Mouse (Mus musculus): ENCODE results near the gene Lag3.
A peak's percentile ranks its signal among the peaks of the same experiment; 100 is the strongest.
"Not testable (repeated sequence)": the region's sequence is repeated elsewhere in the genome, so short reads cannot be mapped to it uniquely, and the experiment has no call there.

Lag3 gene

DNA sequence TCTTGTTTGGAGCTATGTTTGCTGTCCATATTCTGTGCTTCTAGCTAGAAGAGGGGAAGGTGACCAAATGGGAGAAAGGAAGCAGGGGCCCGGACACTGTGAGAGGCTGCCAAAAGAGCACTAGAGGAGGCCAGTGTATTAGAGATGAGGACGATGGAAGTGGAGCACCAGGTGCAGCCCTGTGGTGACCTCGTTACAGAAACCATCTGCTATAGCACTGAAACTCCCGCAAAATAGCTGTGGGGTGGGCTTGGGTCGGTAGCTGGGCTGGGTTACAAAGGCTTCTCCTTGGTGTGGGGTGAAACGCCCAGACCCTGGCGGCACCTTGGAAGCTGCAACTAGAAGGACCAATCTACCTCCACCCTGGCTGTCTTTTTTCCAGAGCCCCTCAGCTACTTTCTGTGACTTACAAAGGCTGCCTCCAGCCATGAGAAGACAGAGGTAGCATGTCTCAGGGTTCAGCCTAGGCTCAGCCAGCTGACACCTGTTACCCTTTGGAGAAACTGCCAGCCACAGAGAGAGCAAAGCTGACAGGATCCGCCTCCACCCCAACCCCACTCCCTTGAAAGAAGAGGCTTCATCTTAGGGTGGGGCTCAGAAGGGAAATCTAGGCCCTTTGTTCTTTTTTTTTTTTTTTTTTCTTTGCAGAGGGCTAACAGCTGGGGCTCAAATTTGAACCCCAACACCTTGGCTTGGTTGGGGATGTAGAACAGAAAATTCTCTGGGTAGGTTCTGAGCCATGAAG lies 11.3 kb downstream of the Lag3 start:
- DNase-seq: peak; percentile 83 to 94

DNA sequence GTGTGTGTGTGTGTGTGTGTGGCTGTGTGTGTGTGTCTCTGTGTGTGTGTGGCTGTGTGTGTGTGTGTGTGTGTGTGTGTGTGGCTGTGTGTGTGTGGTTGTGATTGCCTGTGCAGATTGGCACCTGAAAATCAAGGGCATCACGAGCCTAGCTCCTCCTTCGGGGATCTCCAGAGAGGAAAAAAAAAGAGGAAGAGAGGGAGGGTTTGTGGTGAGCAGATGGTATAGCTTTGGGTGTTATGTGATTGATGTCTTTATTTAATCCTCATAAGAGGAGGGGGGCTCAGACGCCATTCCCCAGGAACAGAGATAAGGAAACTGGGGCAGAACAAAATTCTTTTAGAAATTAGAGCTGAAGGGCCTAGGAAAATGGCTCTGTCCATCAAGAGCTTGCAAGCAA lies 13.1 kb downstream of the Lag3 start:
- DNase-seq: peak in 1 of 2 experiments; percentile 61

DNA sequence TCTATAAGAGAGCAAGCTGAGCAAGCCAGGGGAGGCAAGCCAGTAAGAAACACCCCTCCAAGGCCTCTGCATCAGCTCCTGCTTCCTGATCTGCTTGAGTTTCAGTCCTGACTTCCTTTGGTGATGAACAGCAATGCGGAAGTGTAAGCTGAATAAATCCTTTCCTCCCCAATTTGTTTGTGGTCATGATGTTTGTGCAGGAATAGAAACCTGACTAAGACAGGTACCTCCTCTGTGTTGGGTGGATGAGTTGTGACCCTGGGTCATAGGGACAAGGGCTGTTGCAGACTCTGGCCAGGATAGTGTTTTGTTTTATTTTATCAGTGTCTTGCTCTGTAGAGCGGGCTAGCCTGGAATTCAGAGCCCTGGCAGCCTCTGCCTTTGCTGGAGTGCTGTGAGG lies 17.4 kb downstream of the Lag3 start:
- not testable (repeated sequence) for DNase-seq

DNA sequence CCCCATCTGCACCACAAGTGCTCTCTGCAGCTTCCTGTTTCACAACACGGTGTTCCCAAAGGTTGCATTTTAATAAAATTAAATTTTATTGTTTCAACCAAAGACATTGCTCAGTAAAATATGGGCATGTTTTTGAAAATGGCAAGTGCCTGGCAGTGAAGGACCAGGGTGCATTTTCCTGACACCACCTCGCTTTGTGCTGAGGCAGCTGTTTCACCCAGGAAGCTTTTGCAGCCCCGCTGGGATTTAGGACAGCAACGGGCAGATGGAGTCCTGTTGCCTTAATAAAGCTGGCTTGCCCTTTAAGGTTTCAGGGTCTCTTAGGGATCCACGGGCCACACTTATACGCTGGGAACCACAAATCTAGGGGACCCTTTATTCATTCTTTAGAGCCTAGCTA lies 20.5 kb downstream of the Lag3 start:
- no peak for DNase-seq

DNA sequence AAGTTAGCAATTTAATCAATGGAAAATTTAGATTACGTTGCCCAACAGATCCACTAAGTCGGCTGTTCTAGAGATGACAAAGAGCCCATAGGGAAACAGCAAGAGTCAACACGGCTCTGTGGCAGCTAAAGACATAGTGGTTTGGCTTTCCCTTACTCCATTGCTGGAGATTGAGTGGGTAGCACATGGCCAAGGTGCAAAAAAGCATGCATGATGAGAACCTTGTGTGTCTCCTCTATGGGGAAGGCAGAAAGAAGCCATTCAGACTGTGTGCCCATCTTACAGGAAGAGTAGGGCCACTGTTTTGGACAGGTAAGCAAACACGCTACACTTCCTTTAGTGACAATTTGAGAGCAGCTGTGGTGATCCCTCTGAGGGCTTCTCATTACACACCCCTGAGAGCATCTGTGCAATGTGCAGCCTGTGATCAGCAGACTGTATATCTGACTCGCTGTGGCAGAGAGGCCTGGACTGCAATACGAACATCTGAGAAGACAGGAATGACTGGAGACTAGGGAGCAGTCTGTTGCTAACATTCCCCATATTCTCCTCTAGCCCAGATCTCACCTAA lies 22.9 kb downstream of the Lag3 start:
- no peak for DNase-seq

DNA sequence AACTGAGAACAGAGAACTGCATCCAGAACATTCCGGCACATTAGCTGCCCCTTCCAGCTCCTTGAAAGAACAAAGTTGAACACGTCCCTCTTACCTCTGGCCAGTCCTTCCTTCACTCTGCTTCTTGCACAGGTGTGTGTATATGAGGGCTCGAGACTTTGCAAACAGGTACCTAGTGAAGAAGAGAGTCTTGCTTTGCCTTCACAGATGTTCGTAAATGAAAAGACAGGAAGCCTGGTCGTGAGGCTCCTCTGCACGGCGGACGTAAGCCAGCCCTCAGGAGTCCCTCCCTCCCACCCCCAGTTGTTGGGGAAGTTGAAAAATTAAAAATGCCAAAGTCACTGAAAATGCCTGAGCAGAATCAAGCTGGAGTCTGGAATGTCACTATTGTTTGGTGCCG lies 23.5 kb downstream of the Lag3 start, which contains the start of gene Cd4:
Cd4 (minus strand) TSS at position 236 of the 400 bp plus-strand sequence.
- peak in 1 of 2 experiments; percentile 59 for DNase-seq

DNA sequence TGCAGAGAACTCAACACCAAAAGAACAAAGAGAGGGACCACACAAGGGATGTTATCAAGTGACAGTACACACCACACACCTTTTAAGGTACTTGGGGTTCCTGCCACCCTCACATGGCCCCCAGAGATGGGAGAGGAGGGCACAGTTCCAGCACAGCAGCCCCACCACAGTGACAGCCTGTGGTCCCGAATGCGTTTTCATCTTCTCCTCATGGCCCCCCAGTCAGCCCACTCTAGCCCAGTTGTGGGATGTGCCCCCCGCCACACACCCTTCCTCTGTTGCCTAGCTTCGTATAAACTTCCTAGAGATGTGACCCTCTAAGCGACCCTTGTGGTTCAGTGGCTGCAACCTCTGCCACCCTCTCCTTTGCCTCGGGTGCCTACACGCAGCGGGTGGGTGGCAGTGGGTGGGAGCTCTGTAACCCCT lies 25.5 kb downstream of the Lag3 start:
- DNase-seq: peak; percentile 52 to 67

DNA sequence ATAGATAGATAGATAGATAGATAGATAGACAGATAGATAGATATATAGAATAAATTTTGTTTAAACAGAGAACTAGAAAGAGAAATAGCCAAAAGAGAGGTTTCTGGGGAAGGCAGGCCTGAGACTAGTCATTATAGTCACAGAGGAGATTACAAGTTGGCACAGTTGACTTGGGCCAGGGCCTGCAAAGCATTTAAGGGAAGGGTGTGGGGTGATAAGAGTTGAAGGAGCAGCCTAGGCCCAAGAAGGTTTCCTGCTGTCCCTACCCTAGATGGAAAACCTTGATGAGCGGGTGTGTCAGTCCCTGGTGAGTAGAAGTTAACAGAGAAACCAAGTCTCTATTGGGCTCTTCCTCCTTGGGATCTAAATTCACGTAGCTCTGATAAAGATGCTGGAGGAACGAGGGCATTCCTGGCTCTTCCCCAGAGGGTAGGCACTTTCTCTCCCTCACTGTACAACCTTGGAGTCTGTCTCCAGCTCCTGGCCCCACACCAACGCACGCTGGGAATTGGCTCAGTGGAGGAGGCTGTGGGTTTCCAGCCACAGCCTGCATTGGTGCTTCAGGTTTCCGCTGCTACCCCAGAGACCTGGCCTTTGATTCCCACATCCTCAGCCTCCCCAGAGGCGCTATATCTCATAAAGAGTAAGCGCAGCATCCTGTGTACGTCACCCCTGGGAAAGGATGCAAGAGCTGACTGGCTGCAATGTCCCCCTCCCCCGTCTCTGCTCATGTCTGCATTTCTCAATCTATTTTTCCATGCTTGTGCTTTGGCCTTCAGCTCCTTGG lies 26.6 kb downstream of the Lag3 start:
- peak; percentile 67 to 83 for DNase-seq

DNA sequence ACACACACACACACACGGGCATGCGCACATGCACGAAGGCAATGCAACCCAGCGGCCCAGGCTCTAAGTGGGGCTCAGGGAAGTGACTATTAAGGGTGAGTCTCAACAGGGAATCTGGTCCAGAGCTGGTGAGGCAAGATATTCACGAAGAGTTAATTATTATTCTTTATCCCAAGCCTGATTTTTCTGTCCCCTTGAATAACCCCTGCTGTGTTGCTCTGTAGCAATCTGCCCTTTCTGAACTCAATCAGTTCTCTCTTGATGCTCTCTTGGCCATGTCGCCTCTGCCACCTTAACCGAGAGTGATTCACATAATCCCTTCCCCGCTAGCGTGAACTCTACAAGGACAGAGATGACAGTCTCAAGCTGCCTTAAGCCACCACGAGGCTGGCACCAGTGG lies 28.2 kb downstream of the Lag3 start:
- no peak for DNase-seq

DNA sequence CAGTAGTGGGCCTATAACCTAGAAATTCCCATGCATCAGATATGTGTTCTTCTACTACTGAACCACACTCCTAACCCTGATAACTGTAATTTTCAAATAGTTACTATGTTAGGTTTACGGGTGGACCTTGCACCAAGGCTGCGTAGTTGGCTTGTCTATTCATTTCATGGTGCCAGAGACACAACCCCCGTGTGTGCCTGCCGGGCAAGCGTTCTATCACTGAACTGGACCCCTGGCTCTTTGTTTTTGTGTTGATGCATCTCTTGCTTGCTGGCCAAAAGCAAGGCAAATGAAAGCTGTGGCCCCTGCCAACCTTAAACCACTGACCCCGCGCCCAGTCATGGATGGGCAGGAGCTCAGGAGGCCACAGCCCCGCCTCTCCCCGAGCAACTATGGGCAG lies 29.7 kb downstream of the Lag3 start:
- DNase-seq: no peak

DNA sequence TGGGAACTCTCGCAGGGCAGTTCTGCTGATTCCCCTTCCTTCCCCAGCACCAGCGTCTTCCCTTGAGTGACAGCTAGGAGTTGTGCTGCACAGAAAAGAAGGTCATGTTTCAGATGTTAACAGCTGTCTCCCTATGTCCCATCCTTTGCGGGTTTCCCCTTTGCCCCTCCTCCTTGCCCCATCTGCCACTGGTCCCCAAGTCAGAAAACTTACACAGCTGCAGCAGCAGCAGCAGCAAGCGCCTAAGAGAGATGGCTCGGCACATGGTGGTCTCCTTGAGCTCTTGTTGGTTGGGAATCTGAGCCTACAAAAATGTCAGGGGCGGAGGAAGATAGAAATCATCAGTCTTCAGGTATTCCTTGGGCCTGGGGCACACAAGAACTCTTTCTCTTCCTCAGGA lies 32.1 kb downstream of the Lag3 start:
- peak; percentile 72 to 79 for DNase-seq

DNA sequence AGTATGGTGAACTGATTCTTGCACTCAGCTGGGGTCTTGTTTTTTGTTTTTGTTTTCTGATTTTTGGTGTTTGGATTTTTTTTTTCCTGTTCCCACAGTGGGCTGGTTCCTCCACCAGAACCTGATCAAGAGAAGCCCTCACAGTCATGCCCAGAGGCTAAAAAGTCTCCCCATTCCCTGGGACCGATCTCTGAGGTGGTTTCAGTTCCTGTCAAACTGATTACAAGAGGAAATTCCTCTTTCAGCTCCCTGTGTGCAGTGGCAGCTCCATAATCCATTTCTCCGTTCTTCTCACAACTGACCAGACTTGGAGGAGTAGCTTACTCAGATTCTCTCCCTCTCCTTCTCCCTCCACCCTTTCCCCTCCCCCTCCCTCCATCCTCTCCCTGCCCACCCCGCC lies 37.2 kb downstream of the Lag3 start:
- peak in 1 of 2 experiments; percentile 8 for DNase-seq

DNA sequence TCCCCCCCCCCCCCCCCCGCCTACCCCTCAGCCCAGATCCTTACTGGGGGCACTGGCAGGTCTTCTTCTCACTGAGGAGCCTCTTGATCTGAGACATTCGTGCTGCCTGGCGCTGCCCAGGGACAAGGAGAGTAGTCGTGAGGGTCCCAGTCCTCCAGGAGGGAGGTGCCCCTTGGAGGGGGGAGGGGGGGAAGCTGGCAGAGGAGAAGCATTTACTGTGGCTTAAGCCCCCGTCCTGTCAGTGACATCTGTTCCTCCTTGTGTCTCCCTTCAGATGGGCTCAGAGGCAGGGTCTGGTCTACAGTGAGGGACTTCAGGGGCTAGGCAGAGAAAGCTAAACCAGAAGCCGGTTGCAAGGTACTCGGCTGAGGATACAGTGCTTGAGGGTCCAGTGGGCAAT lies 44.9 kb downstream of the Lag3 start:
- no peak for DNase-seq

DNA sequence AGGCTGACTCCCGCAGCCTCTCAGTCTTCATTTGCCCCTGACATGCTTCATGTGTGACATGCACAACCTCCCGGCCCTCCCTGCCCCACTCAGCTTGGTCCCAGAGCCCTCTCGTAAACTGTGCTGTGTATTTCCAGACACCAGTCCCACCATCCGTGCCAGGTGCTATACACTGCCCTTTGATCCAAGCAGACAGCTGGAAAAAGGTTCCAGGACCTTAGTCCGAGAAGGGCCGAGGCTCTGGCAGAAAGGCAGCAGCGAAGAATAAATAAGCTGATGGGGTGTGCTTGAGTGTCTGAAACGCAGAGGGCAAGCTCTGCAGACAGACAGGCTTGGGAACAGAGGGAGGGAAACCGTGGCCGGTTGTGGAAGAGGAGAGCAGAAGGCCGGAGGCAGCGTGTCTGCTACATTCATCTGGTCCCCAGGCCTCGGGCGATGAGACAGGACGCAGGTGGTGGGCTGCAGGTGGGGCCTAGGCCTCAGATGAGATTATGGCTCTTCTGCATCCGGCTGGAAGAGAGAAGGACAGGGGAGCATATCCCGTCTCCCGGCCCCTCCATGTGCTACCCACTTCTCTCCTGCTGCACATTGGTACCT lies 45.6 kb downstream of the Lag3 start:
- no peak for DNase-seq

DNA sequence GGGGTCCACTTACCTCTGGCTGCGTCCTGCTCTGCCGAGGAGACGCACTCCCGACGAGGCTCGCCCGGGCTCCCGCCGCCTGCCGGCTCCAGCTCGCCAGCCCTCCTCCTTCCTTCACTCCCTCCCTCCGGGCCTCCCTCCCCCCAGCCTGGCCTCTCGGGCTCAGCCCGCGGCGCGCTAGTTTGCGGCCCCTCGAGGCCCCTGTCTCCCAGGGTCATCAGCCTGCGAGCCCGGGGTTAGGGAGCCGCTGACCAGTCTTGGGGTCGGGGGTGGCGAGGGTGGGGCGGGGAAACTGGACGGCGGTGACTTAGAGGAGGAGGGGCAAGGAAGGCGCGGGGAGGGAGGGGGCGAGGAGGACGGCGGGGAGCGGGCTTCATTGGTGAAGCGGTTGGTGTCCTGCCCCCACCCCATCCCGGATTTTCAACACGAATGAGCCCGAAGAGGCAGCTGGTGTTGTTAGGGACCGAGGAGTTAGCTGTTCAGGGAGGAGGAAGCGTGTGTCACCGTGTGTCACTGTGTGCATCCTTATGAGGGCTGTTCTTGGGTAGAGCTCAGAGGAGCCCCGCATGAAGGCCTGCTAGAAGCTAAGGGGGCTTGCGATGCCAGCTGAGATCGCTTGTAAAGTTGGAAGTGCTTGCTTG lies 47.7 kb downstream of the Lag3 start, which contains the start of gene Gpr162:
Gpr162 (minus strand) TSS at position 326 of the 641 bp plus-strand sequence.
- DNase-seq: peak; percentile 49 to 73

DNA sequence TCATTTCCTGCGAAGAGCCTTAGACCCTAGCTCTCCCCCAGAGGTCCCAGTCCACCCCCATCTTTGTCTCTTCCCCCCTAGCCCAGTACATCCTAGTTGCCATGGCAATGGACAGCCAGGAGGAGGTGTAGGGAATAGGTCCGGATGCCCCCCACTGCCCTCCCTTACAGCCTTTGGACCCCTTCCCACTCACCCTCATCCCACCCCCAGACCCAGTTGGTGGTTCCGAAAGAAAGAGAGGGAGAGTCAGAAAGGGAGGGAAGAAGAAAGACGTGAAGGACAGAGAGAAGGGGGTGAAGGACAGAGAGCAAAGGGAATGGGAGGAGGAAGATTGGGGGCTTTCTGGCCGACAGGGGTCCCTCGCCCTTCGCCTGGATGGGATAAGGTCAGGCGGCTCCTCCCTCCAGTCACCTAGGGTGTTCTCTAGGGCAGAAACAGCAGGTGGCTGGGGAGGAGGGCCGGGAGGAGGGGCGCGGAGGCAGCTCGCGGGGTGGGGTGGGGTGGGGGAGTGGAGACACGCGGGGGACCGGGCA lies 48.3 kb downstream of the Lag3 start:
- DNase-seq: peak; percentile 73 to 82

DNA sequence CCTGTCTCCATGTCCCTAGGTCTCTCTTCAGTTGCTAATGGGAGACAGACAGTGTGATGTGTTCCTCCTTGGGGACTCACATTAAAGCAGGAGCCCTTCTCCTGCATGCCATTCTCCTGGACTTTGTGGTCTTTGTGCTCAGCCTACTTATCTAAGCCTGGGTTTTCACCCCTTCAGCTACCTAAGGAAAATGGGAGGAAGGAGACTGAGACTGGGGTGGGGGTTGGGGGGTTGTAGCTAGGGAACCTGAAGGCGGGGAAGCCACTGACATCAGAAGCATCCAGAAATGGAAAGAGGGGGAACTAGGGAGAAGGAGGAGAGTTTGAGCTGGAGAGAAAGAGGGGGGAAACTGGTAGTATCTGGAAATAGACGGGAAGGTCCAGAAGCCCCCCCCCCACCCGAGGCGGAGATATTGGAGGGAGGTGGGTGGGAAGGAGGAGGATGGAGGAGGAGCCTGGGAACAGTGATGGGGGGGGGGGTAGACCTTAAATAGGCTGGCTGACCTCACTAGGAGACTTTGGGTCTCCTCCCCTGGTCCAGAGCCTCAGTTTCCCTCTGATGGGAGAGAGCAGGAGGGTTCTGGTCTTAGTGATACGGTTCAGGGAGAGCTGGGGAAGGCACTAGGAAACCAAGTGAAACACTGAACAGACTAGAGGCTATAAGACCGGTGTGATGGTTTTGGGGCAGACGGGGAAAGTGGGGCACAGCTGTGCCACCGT lies 48.9 kb downstream of the Lag3 start:
- no peak for DNase-seq

DNA sequence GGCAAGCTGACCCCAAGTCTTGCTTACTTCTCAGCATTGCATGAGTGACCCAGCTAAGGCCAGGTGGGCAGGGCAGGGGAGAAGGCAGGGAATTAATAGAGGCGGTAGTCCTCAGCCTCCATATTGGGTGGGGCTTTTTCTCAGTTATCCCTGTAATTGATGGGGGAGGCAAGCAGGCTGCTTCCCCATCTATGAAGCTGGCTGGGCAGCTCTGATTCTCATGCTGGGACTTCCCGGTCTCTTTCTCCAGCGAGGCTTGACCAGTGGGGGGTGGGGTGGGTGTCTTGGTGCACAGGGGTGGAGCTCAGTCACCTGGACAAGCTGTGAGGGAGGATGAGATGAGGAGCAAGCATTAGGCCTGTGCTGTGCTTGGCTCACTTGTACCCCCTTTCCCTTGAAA lies 49.7 kb downstream of the Lag3 start:
- DNase-seq: no peak

DNA sequence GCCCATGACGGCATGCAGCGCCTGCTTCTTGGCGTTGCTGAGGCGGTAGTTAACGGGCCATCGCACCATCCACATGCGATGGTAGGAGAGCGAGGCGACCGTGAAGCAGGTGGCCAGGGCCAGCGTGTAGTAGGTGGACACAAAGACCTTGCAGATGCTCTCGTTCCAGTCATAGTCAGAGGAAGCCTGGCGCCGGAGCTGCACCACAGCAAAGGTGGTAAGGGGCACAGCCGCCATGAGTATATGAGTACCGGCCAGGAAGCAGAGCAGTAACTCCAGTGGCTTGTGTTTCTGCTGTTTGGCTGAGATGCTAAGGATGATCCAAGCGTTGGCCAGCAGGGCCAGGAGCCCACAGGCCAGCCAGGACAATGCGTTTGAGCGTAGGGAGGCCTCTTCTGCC lies 50.2 kb downstream of the Lag3 start:
- no peak for DNase-seq

DNA sequence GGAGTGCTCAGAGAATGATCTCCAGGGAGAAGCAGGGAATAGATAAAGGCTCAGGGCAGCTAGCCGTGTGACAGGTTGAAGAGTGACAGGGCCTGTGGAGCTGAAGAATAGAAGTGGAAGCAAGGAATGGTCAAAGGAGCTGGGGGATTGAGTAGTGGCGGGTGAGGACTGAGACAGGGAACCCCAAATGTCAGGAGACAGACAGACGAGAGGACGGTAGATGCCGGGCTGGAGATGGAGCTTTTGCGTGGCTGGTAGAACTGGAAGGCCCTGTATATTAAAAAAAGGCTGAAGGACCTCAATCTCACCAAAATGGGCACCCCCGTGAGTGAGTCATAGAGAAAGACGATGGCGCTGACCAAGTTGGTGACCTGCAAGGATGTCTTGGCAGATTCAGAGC lies 51.0 kb downstream of the Lag3 start:
- no peak for DNase-seq

DNA sequence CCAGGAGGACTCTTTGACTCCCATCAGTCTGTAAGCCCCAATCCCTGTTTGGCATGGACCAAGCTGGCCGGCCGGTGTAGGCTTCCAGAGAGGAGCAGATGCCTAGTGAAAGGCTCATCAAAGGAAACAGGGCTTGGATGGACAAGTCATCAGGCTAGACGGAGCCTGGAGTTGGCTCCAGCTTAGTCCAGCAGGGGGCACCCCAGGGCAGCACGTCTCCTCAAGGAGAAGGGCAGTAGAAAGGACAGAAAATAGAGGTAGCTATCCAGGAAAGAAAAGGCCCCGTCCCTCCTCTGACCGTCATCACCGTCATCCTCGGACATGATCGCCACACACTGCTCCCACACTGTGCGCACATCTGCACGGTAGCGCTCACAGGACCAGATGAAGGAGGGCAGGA lies 51.8 kb downstream of the Lag3 start:
- DNase-seq: peak; percentile 70 to 78

Data from thymus, adult 18-20 months (tissue).